Mouse (Mus musculus) bone marrow, adult 2 months (tissue): ENCODE measurements at regions not wholly inside any gene's neighbourhood (a gene's known extent, or its start where the extent isn't known, plus 50 kb on each side); places are given as distances from the start of the nearest gene placed in this dataset.

ENCODE experiments used
- H3K27ac ChIP-seq: fragments of 200-500 bp; 2 replicates; pipeline ENCODE4 v1.5.1; 2012; ENCODE audit warnings: low read depth, mild to moderate bottlenecking, control low read depth, inconsistent platforms, low read length; ENCODE audit not compliant: control insufficient read depth, poor library complexity, insufficient read depth
- H3K4me1 ChIP-seq: fragments of 200-500 bp; 2 replicates; pipeline ENCODE4 v1.6.1; 2011; ENCODE audit warnings: low read length; ENCODE audit not compliant: control insufficient read depth, insufficient read depth
- H3K4me3 ChIP-seq: fragments of 200-500 bp; replicated peaks from 2 replicates; pipeline ENCODE3; 2011; ENCODE audit warnings: mild to moderate bottlenecking, low read depth, low read length, control low read depth; ENCODE audit not compliant: control insufficient read depth
- CTCF ChIP-seq: fragments of 200-500 bp; IDR thresholded peaks from 2 replicates; pipeline ENCODE4 v1.5.1; 2011; ENCODE audit warnings: low read length, control low read depth; ENCODE audit not compliant: control insufficient read depth, insufficient read depth
- POLR2A ChIP-seq: fragments of 200-500 bp; IDR thresholded peaks from 2 replicates; pipeline ENCODE4 v1.6.1; 2011; ENCODE audit warnings: low read depth, mild to moderate bottlenecking, control low read depth, low read length, borderline replicate concordance; ENCODE audit not compliant: control insufficient read depth
- WGBS: fragments of 180-500 bp; shearing (Covaris S2); methylation state at CpG from one replicate; pipeline ENCODE4 v1.1.7; 2018; 5-methylcytosine and 5-hydroxymethylcytosine counted together

- WGBS: 30% methylated on average over 25 of the region's 25 CpGs
- Histone ChIP-seq H3K4me3 (no peak overlapping the region), H3K27ac (no peak overlapping the region), H3K4me1 (no peaks in the 10 kb centered on the region)
- TF ChIP-seq POLR2A: no peak
- no peak for TF ChIP-seq CTCF
Observed at GRCm38 (mm10) chr8:91991542-91992452, 189.9 kb upstream of the Irx3 start.

GRCm38 (mm10) chr8:91990952-91991351, 189.1 kb upstream of the Irx3 start:
- 4% methylated on average over 5 of the region's 5 CpGs for WGBS
- Histone ChIP-seq H3K4me1 (no peaks in the 10 kb centered on the region), H3K4me3 (no peak overlapping the region), H3K27ac (no peak overlapping the region)
- TF ChIP-seq POLR2A: no peak
- no peak for TF ChIP-seq CTCF

GRCm38 (mm10) chr8:91990048-91990447, 188.2 kb upstream of the Irx3 start:
- Histone ChIP-seq H3K4me3 (no peak overlapping the region), H3K27ac (no peak overlapping the region), H3K4me1 (no peaks in the 10 kb centered on the region)
- TF ChIP-seq POLR2A (no peak), CTCF (no peak)
- WGBS: 19% methylated on average over 3 of the region's 3 CpGs

DNA sequence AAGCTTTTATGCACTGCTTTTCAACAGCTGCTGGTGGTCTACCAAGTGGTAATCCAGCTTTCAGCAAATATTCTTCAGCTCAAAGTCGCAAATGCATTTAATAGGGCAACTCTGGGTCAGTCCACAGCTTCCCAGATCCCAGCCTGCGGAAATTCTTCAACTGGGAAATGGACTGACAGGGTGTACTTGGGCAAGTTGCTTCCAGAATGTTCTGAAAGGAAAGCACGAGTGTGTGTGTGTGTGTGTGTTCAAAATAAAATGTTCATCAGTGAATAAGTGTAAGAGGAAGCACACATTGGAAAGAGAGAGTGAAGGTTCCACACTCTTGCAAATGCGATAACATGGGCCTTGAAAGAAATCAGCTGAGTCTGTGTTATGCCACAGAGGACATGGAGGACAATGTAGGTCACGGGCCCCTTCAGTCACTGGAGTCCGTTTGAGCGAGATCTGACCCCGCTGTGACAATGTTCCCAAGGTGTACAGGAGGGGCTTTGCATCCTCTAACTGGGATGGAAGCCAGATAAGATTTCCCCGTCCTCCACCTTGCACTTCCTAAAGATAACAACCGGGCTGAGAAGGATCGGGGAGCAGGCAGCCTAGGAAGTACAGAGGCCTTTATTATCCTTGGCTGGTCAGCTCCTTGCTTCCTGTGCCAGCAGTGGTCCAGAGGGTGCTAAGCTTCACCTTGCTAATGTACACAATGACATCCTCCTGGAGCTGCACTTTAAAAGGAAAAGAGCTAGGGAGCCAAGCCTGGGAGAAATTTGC, 187.2 kb upstream of the Irx3 start:
- no peak overlapping the region for H3K27ac ChIP-seq
- H3K4me1 ChIP-seq: no peaks in the 10 kb centered on the region
- H3K4me3 ChIP-seq: no peak overlapping the region
- TF ChIP-seq CTCF: no peak
- no peak for TF ChIP-seq POLR2A
- WGBS: 77% methylated on average over 11 of the region's 11 CpGs

DNA sequence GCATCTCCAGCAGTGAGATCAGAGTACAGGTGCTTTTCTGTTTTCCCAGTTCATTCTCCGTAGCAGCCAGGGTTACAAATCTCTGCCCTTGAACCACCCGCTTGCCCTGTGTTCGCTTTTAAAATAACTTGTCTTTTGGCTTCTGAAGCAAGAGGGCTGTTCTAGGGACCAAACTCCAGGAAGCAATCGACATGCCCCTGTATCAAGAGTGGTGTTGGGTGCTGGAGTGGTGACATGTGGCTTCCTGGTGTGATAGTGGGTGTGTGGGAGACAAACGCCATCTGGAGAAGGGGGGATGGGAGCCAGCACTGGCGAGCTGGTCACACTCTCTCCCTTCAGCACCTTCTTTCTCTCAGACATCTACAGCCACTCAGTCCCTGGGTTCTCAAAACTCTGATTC, 186.0 kb upstream of the Irx3 start:
- no peak overlapping the region for H3K27ac ChIP-seq
- no peak overlapping the region for H3K4me3 ChIP-seq
- no peak for TF ChIP-seq POLR2A
- TF ChIP-seq CTCF: no peak
- no peaks in the 10 kb centered on the region for H3K4me1 ChIP-seq
- WGBS: 45% methylated on average over 6 of the region's 6 CpGs

- Histone ChIP-seq H3K4me3 (no peak overlapping the region), H3K4me1 (no peaks in the 10 kb centered on the region), H3K27ac (no peak overlapping the region)
- WGBS: 77% methylated on average over 2 of the region's 2 CpGs
- TF ChIP-seq POLR2A (no peak), CTCF (no peak)
Observed at GRCm38 (mm10) chr8:91983171-91983570, 181.3 kb upstream of the Irx3 start.

DNA sequence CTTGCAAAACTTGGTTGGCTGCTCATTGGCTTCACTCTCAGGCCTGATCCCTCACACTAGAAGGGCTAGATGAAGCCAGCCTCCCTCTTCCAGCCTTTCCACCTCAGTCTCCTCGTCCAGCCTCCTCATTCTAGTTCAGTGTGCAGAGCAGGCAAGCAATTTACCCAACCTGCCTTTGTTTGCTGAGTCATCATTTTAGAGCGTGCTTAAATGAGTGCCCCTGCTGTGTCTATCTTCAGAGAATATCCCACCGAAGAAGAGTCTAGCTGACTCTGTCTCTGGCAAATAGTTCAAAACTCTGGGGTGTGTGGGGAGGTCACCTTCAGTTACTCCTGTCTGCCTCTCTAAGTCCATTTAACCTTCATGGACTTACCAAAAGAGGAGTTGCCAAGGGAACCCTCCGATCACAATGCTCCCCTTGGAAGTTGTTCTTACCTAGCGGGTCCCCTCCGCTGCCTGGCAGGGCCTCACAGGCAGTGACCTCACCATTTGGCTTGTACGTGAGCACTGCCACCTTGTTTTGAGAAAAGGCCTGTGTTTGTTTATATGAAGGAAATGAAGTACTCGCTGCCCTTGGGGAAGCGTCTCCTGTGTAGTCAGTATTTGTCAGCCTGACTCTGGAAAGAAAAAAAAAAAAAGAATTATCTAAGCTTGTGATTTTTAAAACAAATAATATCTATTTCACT, 175.2 kb upstream of the Irx3 start:
- Histone ChIP-seq H3K4me1 (no peaks in the 10 kb centered on the region), H3K4me3 (no peak overlapping the region), H3K27ac (no peak overlapping the region)
- WGBS: 83% methylated on average over 9 of the region's 9 CpGs
- TF ChIP-seq CTCF: no peak
- no peak for TF ChIP-seq POLR2A

DNA sequence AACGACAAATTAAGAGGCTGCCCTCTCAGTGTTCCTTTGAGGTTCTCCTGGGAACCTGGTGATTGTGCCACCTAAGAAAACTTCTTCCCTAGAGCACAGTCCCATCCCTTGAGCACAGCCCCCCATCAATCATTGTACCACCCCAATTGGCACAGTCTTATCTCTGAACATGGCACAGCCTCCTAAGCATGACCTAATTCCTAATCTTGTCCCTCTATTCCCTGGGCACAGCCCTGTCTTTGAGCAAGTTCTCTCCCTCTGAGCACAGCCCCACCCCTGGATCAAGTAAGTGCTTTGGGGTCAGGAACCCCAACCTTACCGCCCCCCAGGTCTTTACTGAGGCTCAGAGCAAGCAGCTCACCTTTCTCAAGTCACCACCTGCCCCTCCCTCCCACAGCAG, 173.6 kb upstream of the Irx3 start:
- no peak overlapping the region for H3K4me3 ChIP-seq
- no peak overlapping the region for H3K27ac ChIP-seq
- WGBS: 77% methylated on average over 2 of the region's 2 CpGs
- no peak for TF ChIP-seq POLR2A
- TF ChIP-seq CTCF: no peak
- no peaks in the 10 kb centered on the region for H3K4me1 ChIP-seq
